Mouse (Mus musculus) lung, adult 10 weeks (tissue): ENCODE measurements around the gene Tas2r117. TPM values are rescaled to one million over a fixed set of nuclear protein-coding genes. Genes with fewer than 3 reads are reported as not detected.

Source experiments
- polyA plus RNA-seq: library from polyadenylated mRNA; stranded (reverse); fragments of 350-450 nt; fragmentation: Illumina TruSeq; extraction: RNeasy Lipid Tissue Mini Kit (QIAGEN cat#74804); gene quantifications from one replicate; pipeline ENCODE4 v1.2.3, GENCODE M21; 2014; ENCODE audit warnings: low read depth, low replicate concordance; ENCODE audit not compliant: insufficient read depth

The Tas2r117 gene
- polyA plus RNA-seq: not detected

GRCm38 (mm10) chr6:132802518-132802917 lies at the start of gene Tas2r117:
Gene Tas2r117 (plus strand): TSS chr6:132802818.

GRCm38 (mm10) chr6:132754430-132754829 lies 48.2 kb upstream of the Tas2r117 start, which contains the start of gene Tas2r124:
Gene Tas2r124 (plus strand): TSS chr6:132754730.

GRCm38 (mm10) chr6:132761831-132762230 lies 40.8 kb upstream of the Tas2r117 start, which contains the start of gene Tas2r102:
Gene Tas2r102 (plus strand): TSS chr6:132762131.

GRCm38 (mm10) chr6:132778062-132778461 lies 24.6 kb upstream of the Tas2r117 start, which contains the start of gene Tas2r136:
Gene Tas2r136 (minus strand): TSS chr6:132778162.

GRCm38 (mm10) chr6:132846842-132847241 lies 44.2 kb downstream of the Tas2r117 start, which contains the start of gene Tas2r123:
Gene Tas2r123 (plus strand): TSS chr6:132847142.

Other genes with a start within 250 kb of the Tas2r117 start
- gene Prh1, start 233.0 kb upstream of the Tas2r117 start, polyA plus RNA-seq: not detected
- gene Prp2, start 206.9 kb upstream of the Tas2r117 start, polyA plus RNA-seq: not detected
- not detected for gene A630073D07Rik, start 151.3 kb upstream of the Tas2r117 start, polyA plus RNA-seq
- not detected for gene Tas2r120, start 145.9 kb upstream of the Tas2r117 start, polyA plus RNA-seq
- gene Tas2r121, start 101.8 kb upstream of the Tas2r117 start, polyA plus RNA-seq: not detected
- not detected for gene Tas2r122, start 90.9 kb upstream of the Tas2r117 start, polyA plus RNA-seq
- not detected for gene Tas2r115, start 64.8 kb upstream of the Tas2r117 start, polyA plus RNA-seq
- not detected for gene Tas2r124, start 48.1 kb upstream of the Tas2r117 start, polyA plus RNA-seq
- gene Tas2r102, start 40.7 kb upstream of the Tas2r117 start, polyA plus RNA-seq: not detected
- gene Tas2r136, start 24.7 kb upstream of the Tas2r117 start, polyA plus RNA-seq: not detected
- not detected for gene Tas2r123, start 44.3 kb downstream of the Tas2r117 start, polyA plus RNA-seq
- not detected for gene Tas2r116, start 52.6 kb downstream of the Tas2r117 start, polyA plus RNA-seq
- not detected for gene Tas2r110, start 65.2 kb downstream of the Tas2r117 start, polyA plus RNA-seq
- not detected for gene Tas2r113, start 90.2 kb downstream of the Tas2r117 start, polyA plus RNA-seq
- not detected for gene Tas2r125, start 106.8 kb downstream of the Tas2r117 start, polyA plus RNA-seq
- gene Tas2r129, start 148.3 kb downstream of the Tas2r117 start, polyA plus RNA-seq: not detected
- gene Tas2r131, start 155.1 kb downstream of the Tas2r117 start, polyA plus RNA-seq: not detected
- not detected for gene Tas2r109, start 178.1 kb downstream of the Tas2r117 start, polyA plus RNA-seq
- gene Tas2r103, start 234.3 kb downstream of the Tas2r117 start, polyA plus RNA-seq: not detected